Mouse (Mus musculus): ENCODE measurements at regions not wholly inside any gene's neighbourhood (a gene's known extent, or its start where the extent isn't known, plus 50 kb on each side); places are given as distances from the start of the nearest gene placed in this dataset.

DNA sequence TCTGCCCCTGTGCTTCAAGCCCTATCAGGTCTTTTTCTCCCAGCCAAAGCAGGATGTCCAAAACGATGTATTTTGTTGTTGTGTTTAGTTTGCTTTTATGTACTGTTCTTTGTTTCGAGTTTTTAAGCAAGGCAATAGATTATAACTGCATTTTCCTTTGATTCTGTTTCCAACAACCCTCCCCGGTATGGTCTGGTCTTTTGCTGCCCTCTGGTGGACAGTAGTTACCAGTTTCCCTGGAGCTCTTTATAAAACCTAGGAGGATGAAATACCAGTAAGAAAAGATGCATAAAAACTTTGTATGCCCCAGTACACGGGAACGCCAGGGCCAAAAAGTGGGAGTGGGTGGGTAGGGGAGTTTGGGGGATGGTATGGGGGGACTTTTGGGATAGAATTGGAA is 73.9 kb upstream of the Itm2a start:
- peak; percentile 0 to 55 for DNase-seq (ENCODE audit: extremely low spot score in 1 of 2, low spot score in 1 of 2)

DNA sequence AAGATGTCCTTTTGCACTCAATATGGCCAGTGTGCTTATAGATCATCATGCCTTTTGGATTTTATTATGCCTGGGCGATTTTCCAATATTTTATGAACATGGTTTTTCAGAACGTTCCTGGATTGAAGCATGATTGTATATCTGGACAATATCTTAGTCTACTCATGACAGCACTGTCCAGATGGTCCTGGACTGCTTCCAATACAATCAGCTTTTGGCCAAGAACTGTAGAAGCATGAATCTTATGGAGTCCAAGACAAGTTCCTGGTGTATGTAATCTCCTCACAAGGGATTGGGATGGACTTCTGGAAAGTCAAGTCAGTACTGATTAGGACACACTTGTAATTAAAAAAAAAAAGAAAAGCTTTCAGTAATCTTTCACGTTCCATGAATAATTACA is 66.1 kb upstream of the Itm2a start:
- DNase-seq (ENCODE audit: extremely low spot score in 1 of 2, low spot score in 1 of 2): no peak
